Mouse (Mus musculus): ENCODE data around the gene Sowaha.

GRCm38 (mm10) chr11:53446183-53446582, 33.9 kb downstream of the Sowaha start:
- TF ChIP-seq CTCF (IDR thresholded peaks at IDR 0.05; ENCODE audit: low read depth, low read length): no peak
- TF ChIP-seq GATA1 (IDR thresholded peaks at IDR 0.05; ENCODE audit: borderline replicate concordance, low read length): no peak
- no peak for TF ChIP-seq TAL1 (conservative IDR thresholded peaks at IDR 0.05; ENCODE audit: low read depth, low read length)
- TF ChIP-seq GATA2 (IDR thresholded peaks at IDR 0.05; ENCODE audit: borderline replicate concordance, low read depth, low read length): no peak
